Mouse (Mus musculus) heart, adult 2 months (tissue): Measurements from ENCODE around the gene Wdr77.

Source experiments
- CTCF ChIP-seq: fragments of 200-600 bp; IDR thresholded peaks from 2 replicates; pipeline ENCODE4 v1.8.1; 2022; ENCODE audit warnings: antibody characterized with exemption, mild to moderate bottlenecking, moderate library complexity
- POLR2A ChIP-seq: fragments of 200-500 bp; IDR thresholded peaks from 2 replicates; pipeline ENCODE4 v1.6.1; 2011; ENCODE audit warnings: mild to moderate bottlenecking, low read depth, low read length, control low read depth; ENCODE audit not compliant: insufficient read depth

DNA sequence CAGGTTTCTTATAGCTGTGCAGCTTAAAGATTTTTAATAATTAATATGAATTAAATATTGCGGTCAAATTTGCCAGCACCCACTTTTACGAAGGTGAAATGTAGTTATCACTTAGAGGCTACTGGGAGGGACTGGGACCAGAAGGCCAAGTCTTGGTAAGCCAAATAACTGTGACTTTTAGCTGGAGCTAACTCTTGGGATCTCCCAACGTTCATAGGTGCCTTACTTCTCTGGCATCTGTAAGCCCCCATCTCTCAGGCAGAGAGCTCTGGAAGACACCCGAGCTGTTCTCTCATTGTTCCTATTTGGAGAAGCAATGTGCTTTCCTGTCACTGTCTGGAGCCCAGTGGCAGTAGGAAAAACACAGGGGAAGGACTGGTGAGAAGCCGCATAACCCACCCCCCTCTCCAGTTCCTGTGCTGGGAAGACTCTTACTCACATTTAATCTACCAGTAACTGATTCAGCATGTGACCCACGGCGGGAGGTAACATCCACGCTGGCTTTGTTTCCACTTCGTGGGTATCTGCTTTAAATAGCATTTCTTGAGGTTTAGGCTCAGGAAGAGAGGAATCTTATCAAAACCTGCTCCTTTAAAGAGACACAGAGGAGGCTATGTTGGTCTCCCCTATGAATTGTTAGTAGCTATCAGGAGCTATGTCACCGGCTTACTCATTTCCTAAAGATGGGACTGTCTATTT, 41.4 kb upstream of the Wdr77 start:
- TF ChIP-seq CTCF (no peak), POLR2A (no peak)
